Mouse (Mus musculus) right cerebral cortex, postnatal 25 days (tissue): ENCODE measurements around the gene Capn5.
A peak's percentile ranks its signal among the peaks of the same experiment; 100 is the strongest.

Source experiments
- DNase-seq: peaks from one replicate; pipeline ENCODE4 v3.0.0; 2022

The Capn5 gene

GRCm38 (mm10) chr7:98147766-98148165 is 30.3 kb downstream of the Capn5 start:
- DNase-seq = no peak

GRCm38 (mm10) chr7:98146447-98146845 is 31.6 kb downstream of the Capn5 start:
- DNase-seq = peak; percentile 19

- DNase-seq = no peak
Observed at GRCm38 (mm10) chr7:98145842-98146446, 32.1 kb downstream of the Capn5 start.

GRCm38 (mm10) chr7:98145402-98145801 is 32.7 kb downstream of the Capn5 start, which contains the start of gene Omp:
Gene Omp (minus strand): TSS chr7:98145502.
- DNase-seq = no peak

- DNase-seq = no peak
Observed at GRCm38 (mm10) chr7:98142648-98143047, 35.4 kb downstream of the Capn5 start.

- no peak for DNase-seq
Observed at GRCm38 (mm10) chr7:98142247-98142646, 35.8 kb downstream of the Capn5 start.

- DNase-seq = no peak
Observed at GRCm38 (mm10) chr7:98141206-98141605, 36.9 kb downstream of the Capn5 start.

GRCm38 (mm10) chr7:98140597-98140996 is 37.5 kb downstream of the Capn5 start:
- DNase-seq = no peak

- DNase-seq = no peak
Observed at GRCm38 (mm10) chr7:98139216-98139615, 38.9 kb downstream of the Capn5 start.

- DNase-seq = no peak
Observed at GRCm38 (mm10) chr7:98137995-98138394, 40.1 kb downstream of the Capn5 start.

- no peak for DNase-seq
Observed at GRCm38 (mm10) chr7:98137583-98137982, 40.5 kb downstream of the Capn5 start.

- no peak for DNase-seq
Observed at GRCm38 (mm10) chr7:98131751-98132150, 46.3 kb downstream of the Capn5 start.

- DNase-seq = no peak
Observed at GRCm38 (mm10) chr7:98125473-98125872, 52.6 kb downstream of the Capn5 start.

GRCm38 (mm10) chr7:98124701-98125100 is 53.4 kb downstream of the Capn5 start:
- no peak for DNase-seq

- DNase-seq = no peak
Observed at GRCm38 (mm10) chr7:98121673-98122072, 56.4 kb downstream of the Capn5 start.

GRCm38 (mm10) chr7:98121241-98121640 is 56.8 kb downstream of the Capn5 start:
- DNase-seq = no peak

GRCm38 (mm10) chr7:98120325-98120724 is 57.7 kb downstream of the Capn5 start:
- peak; percentile 67 for DNase-seq

- no peak for DNase-seq
Observed at GRCm38 (mm10) chr7:98119961-98120232, 58.2 kb downstream of the Capn5 start.

- DNase-seq = no peak
Observed at GRCm38 (mm10) chr7:98119179-98119960, 58.7 kb downstream of the Capn5 start, which contains the start of gene Myo7a. Gene Myo7a (minus strand): TSS chr7:98119524.

GRCm38 (mm10) chr7:98117012-98117660 is 60.9 kb downstream of the Capn5 start:
- DNase-seq = no peak

GRCm38 (mm10) chr7:98114656-98115055 is 63.4 kb downstream of the Capn5 start:
- no peak for DNase-seq

- no peak for DNase-seq
Observed at GRCm38 (mm10) chr7:98111233-98111632, 66.8 kb downstream of the Capn5 start.

- no peak for DNase-seq
Observed at GRCm38 (mm10) chr7:98109771-98110170, 68.3 kb downstream of the Capn5 start.
